Mouse (Mus musculus): ENCODE measurements around the gene Manea. TPM values are rescaled to one million over a fixed set of nuclear protein-coding genes. Genes with fewer than 3 reads are reported as not detected.

Gene Manea
- 9.5 TPM for polyA plus RNA-seq (2017; shearing (Covaris generic))

GRCm38 (mm10) chr4:26346443-26347106 is at the start of gene Manea:
TSS of gene Manea (minus strand) at chr4:26346891.

